Mouse (Mus musculus): ENCODE data around the gene Gm13287. TPM values are rescaled to one million over a fixed set of nuclear protein-coding genes. Genes with fewer than 3 reads are reported as not detected.

The Gm13287 gene
- polyA plus RNA-seq, 1 experiment from 2014 or later = not detected

Other genes with a start within 250 kb of the Gm13287 start
- not detected in 2 replicates for gene Ifna15, start 245.0 kb upstream of the Gm13287 start, polyA plus RNA-seq (2015; fragmentation: Nextera tagmentation; extraction: Ambion mirVana)
- not detected in 2 replicates for gene Ifna14, start 231.5 kb upstream of the Gm13287 start, polyA plus RNA-seq (2015; fragmentation: Nextera tagmentation; extraction: Ambion mirVana)
- not detected in 2 replicates for gene Ifna9, start 210.9 kb upstream of the Gm13287 start, polyA plus RNA-seq (2015; fragmentation: Nextera tagmentation; extraction: Ambion mirVana)
- gene Ifna12, start 199.9 kb upstream of the Gm13287 start, polyA plus RNA-seq (2015; fragmentation: Nextera tagmentation; extraction: Ambion mirVana) = not detected in 2 replicates
- gene C87499, start 168.8 kb upstream of the Gm13287 start, polyA plus RNA-seq (2015; fragmentation: Nextera tagmentation; extraction: Ambion mirVana) = not detected in 2 replicates
- not detected in 2 replicates for gene Ifna13, start 158.8 kb upstream of the Gm13287 start, polyA plus RNA-seq (2015; fragmentation: Nextera tagmentation; extraction: Ambion mirVana)
- gene Ifna16, start 126.3 kb upstream of the Gm13287 start, polyA plus RNA-seq (2015; fragmentation: Nextera tagmentation; extraction: Ambion mirVana) = not detected in 2 replicates
- not detected in 2 replicates for gene Ifna2, start 119.3 kb upstream of the Gm13287 start, polyA plus RNA-seq (2015; fragmentation: Nextera tagmentation; extraction: Ambion mirVana)
- gene Ifnab, start 111.9 kb upstream of the Gm13287 start, polyA plus RNA-seq (2015; fragmentation: Nextera tagmentation; extraction: Ambion mirVana) = not detected in 2 replicates
- gene Gm26566, start 81.4 kb upstream of the Gm13287 start, polyA plus RNA-seq (2015; fragmentation: Nextera tagmentation; extraction: Ambion mirVana) = 1.0 and 1.1 TPM in 2 replicates
- gene Klhl9, start 80.8 kb upstream of the Gm13287 start, polyA plus RNA-seq (2015; fragmentation: Nextera tagmentation; extraction: Ambion mirVana) = 123 and 130 TPM in 2 replicates
- gene Gm13271, start 48.4 kb upstream of the Gm13287 start, polyA plus RNA-seq (2015; fragmentation: Nextera tagmentation; extraction: Ambion mirVana) = not detected in 2 replicates
- gene Gm13283, start 43.1 kb upstream of the Gm13287 start, polyA plus RNA-seq (2015; fragmentation: Nextera tagmentation; extraction: Ambion mirVana) = 0.34 and 0.45 TPM in 2 replicates
- gene Gm13290, start 29.4 kb upstream of the Gm13287 start, polyA plus RNA-seq (2015; fragmentation: Nextera tagmentation; extraction: Ambion mirVana) = 0.46 and 0.59 TPM in 2 replicates
- gene Gm13289, start 26.3 kb upstream of the Gm13287 start, polyA plus RNA-seq (2015; fragmentation: Nextera tagmentation; extraction: Ambion mirVana) = not detected in 2 replicates
- gene Gm13272, start 23.4 kb upstream of the Gm13287 start, polyA plus RNA-seq (2015; fragmentation: Nextera tagmentation; extraction: Ambion mirVana) = not detected in 2 replicates
- gene Ifnz, start 21.1 kb upstream of the Gm13287 start, polyA plus RNA-seq (2015; fragmentation: Nextera tagmentation; extraction: Ambion mirVana) = 0.27 and 0.41 TPM in 2 replicates
- gene Gm13276, start 17.5 kb upstream of the Gm13287 start, polyA plus RNA-seq (2015; fragmentation: Nextera tagmentation; extraction: Ambion mirVana) = not detected in 2 replicates
- not detected in 2 replicates for gene Gm13277, start 14.6 kb upstream of the Gm13287 start, polyA plus RNA-seq (2015; fragmentation: Nextera tagmentation; extraction: Ambion mirVana)
- gene Gm13278, start 11.7 kb upstream of the Gm13287 start, polyA plus RNA-seq (2015; fragmentation: Nextera tagmentation; extraction: Ambion mirVana) = not detected in 2 replicates
- not detected in 2 replicates for gene Gm13275, start 8.8 kb upstream of the Gm13287 start, polyA plus RNA-seq (2015; fragmentation: Nextera tagmentation; extraction: Ambion mirVana)
- not detected in 2 replicates for gene Gm13279, start 5.9 kb upstream of the Gm13287 start, polyA plus RNA-seq (2015; fragmentation: Nextera tagmentation; extraction: Ambion mirVana)
- gene Gm13285, start 3.6 kb upstream of the Gm13287 start, polyA plus RNA-seq (2015; fragmentation: Nextera tagmentation; extraction: Ambion mirVana) = 0.76 and 1.0 TPM in 2 replicates
- not detected in 2 replicates for gene Gm13288, start 2.3 kb downstream of the Gm13287 start, polyA plus RNA-seq (2015; fragmentation: Nextera tagmentation; extraction: Ambion mirVana)
- not detected in 2 replicates for gene Ifna7, start 13.0 kb downstream of the Gm13287 start, polyA plus RNA-seq (2015; fragmentation: Nextera tagmentation; extraction: Ambion mirVana)
- not detected in 2 replicates for gene Ifna11, start 16.7 kb downstream of the Gm13287 start, polyA plus RNA-seq (2015; fragmentation: Nextera tagmentation; extraction: Ambion mirVana)
- gene Ifna6, start 24.2 kb downstream of the Gm13287 start, polyA plus RNA-seq (2015; fragmentation: Nextera tagmentation; extraction: Ambion mirVana) = not detected in 2 replicates
- not detected in 2 replicates for gene Ifna5, start 32.3 kb downstream of the Gm13287 start, polyA plus RNA-seq (2015; fragmentation: Nextera tagmentation; extraction: Ambion mirVana)
- not detected in 2 replicates for gene Ifna4, start 38.6 kb downstream of the Gm13287 start, polyA plus RNA-seq (2015; fragmentation: Nextera tagmentation; extraction: Ambion mirVana)
- not detected in 2 replicates for gene Ifna1, start 46.8 kb downstream of the Gm13287 start, polyA plus RNA-seq (2015; fragmentation: Nextera tagmentation; extraction: Ambion mirVana)
- gene Ifne, start 76.9 kb downstream of the Gm13287 start, polyA plus RNA-seq (2015; fragmentation: Nextera tagmentation; extraction: Ambion mirVana) = not detected in 2 replicates

Measured in limb, embryonic 13.5 days (tissue).